Mouse (Mus musculus): ENCODE data around the gene B3gnt2.

The B3gnt2 gene

GRCm38 (mm10) chr11:22711327-22711726, 149.4 kb downstream of the B3gnt2 start:
- in situ Hi-C loops (cut with MboI; ENCODE audit: low pct_unique_long_range_greater_than_20kb in 1 of 2, low sequenced_read_pairs in 2 of 2, unreplicated experiment in 1 of 2): no loop called here

- in situ Hi-C loops (cut with MboI; ENCODE audit: low pct_unique_long_range_greater_than_20kb in 1 of 2, low sequenced_read_pairs in 2 of 2, unreplicated experiment in 1 of 2): no loop called here
These were observed 150.2 kb downstream of the B3gnt2 start for GRCm38 (mm10) chr11:22710596-22710995.
